In genomic region chr19:24468616-24469015, GRCm38 (mm10) we compare ENCODE assay signal across 29 mouse cellular contexts. TPM values are rescaled to one million over a fixed set of nuclear protein-coding genes. Genes with fewer than 3 reads are reported as not detected.
DNase-seq lines count a peak whose midpoint lies in the region; ATAC-seq lines count a peak whose summit lies in the region.
"Had no signal": no experiment of that assay in that cellular context is flagged by ENCODE, and none has a peak within 500 bp of the region (broad histone marks: within the 10 kb centered on the region; RNA-seq: fewer than 3 reads in every experiment).

No protein-coding gene starts in this region.

- 60% methylated on average over 3 of the region's 3 CpGs for WGBS in heart, embryonic 11.5 days (ENCODE audit: insufficient replicate concordance)
- WGBS in heart, embryonic 16.5 days, result 41% methylated on average over 3 of the region's 3 CpGs
- 64% methylated on average over 3 of the region's 3 CpGs for WGBS in kidney, embryonic 16.5 days

- ATAC-seq in heart, embryonic 11.5 days (replicated peaks; ENCODE audit: insufficient number of reproducible peaks, low FRiP score, low TSS enrichment), result no peak
- no peak for ATAC-seq in heart, embryonic 16.5 days (replicated peaks; ENCODE audit: extremely low read depth, insufficient read depth, low FRiP score)
- no peak for ATAC-seq in kidney, embryonic 16.5 days (ENCODE audit: low FRiP score, low TSS enrichment)
- ATAC-seq: forebrain, postnatal 0 days; hindbrain, postnatal 0 days; liver, embryonic 12.5 days; liver, postnatal 0 days; midbrain, embryonic 13.5 days; Patski had no signal

- DNase-seq in heart, postnatal 14 days, result no peak
- no peak for DNase-seq in heart, postnatal 10 days
- no peak for DNase-seq in kidney, postnatal 4 days
- DNase-seq in retina, embryonic 14.5 days (ENCODE audit: low spot score), result peak; percentile 38
- DNase-seq: adrenal gland, postnatal 10 days; cerebellum, adult 8-10 months; cerebellum, postnatal 25 days; forebrain, postnatal 0 days; gastrocnemius, postnatal 10 days; kidney, postnatal 14 days; layer of hippocampus, postnatal 36 days; left cerebral cortex, postnatal 4 days; liver, postnatal 0 days; lung, postnatal 10 days; right cerebral cortex, postnatal 14 days; thymus, postnatal 4 days had no signal

- H3K27me3 ChIP-seq in heart, embryonic 11.5 days (ENCODE audit: control insufficient read depth, insufficient read depth, low read length), result no peaks in the 10 kb centered on the region
- H3K27me3 ChIP-seq in heart, embryonic 16.5 days (ENCODE audit: control insufficient read depth, insufficient read depth, low read length), result no peaks in the 10 kb centered on the region
- no peaks in the 10 kb centered on the region for H3K27me3 ChIP-seq in kidney, embryonic 16.5 days (ENCODE audit: insufficient read depth, low read length)
- H3K27me3 ChIP-seq: embryonic facial prominence, embryonic 15.5 days; forebrain, embryonic 12.5 days; intestine, embryonic 15.5 days; liver, embryonic 12.5 days; midbrain, embryonic 13.5 days; neural tube, embryonic 13.5 days had no signal

- no peak overlapping the region for H3K9ac ChIP-seq in heart, embryonic 11.5 days (ENCODE audit: low read depth, low read length)
- no peak overlapping the region for H3K9ac ChIP-seq in heart, embryonic 16.5 days (ENCODE audit: low read length)
- H3K9ac ChIP-seq in kidney, embryonic 16.5 days (replicated peaks; ENCODE audit: low read length), result no peak overlapping the region
- H3K9ac ChIP-seq: embryonic facial prominence, embryonic 15.5 days; forebrain, embryonic 12.5 days; forebrain, postnatal 0 days; intestine, embryonic 15.5 days; liver, embryonic 12.5 days; liver, postnatal 0 days; midbrain, embryonic 13.5 days; neural tube, embryonic 13.5 days had no signal

- H3K4me1 ChIP-seq in heart, embryonic 11.5 days (ENCODE audit: control insufficient read depth, insufficient read depth, low read length), result peaks cover 12% of the 10 kb centered on the region; the same call in 1 of the 2 replicates
- peaks cover 18% of the 10 kb centered on the region for H3K4me1 ChIP-seq in heart, embryonic 16.5 days (ENCODE audit: control insufficient read depth, insufficient read depth, low read length)
- H3K4me1 ChIP-seq in kidney, embryonic 16.5 days (ENCODE audit: insufficient read depth, low read length), result peaks cover 15% of the 10 kb centered on the region; the same call in 1 of the 2 replicates
- H3K4me1 ChIP-seq: embryonic facial prominence, embryonic 10.5 days; embryonic facial prominence, embryonic 15.5 days; forebrain, embryonic 12.5 days; intestine, embryonic 15.5 days; midbrain, embryonic 13.5 days; neural tube, embryonic 13.5 days had no signal

- H3K4me2 ChIP-seq in heart, embryonic 11.5 days, result peak overlapping the region; percentile 23; the same call in 1 of the 2 replicates
- peak overlapping the region; percentile 41; the same call in 1 of the 2 replicates for H3K4me2 ChIP-seq in heart, embryonic 16.5 days (ENCODE audit: low read depth, low read length)
- H3K4me2 ChIP-seq in kidney, embryonic 16.5 days (replicated peaks; ENCODE audit: low read depth, low read length), result no peak overlapping the region
- H3K4me2 ChIP-seq: embryonic facial prominence, embryonic 15.5 days; forebrain, embryonic 12.5 days; intestine, embryonic 15.5 days; liver, embryonic 12.5 days; midbrain, embryonic 13.5 days; neural tube, embryonic 13.5 days had no signal

- H3K27ac ChIP-seq in heart, embryonic 11.5 days (ENCODE audit: low read depth, low read length), result peak overlapping the region; percentile 65; the same call in 1 of the 2 replicates
- H3K27ac ChIP-seq in heart, embryonic 16.5 days (ENCODE audit: low read length), result peak overlapping the region; percentile 69; the same call in 1 of the 2 replicates
- H3K27ac ChIP-seq in kidney, embryonic 16.5 days (ENCODE audit: low read length), result 0 out of 2 replicates have a peak overlapping the region, but pooled peaks have one; percentile 57
- H3K27ac ChIP-seq: embryonic facial prominence, embryonic 10.5 days; embryonic facial prominence, embryonic 15.5 days; forebrain, embryonic 12.5 days; hindbrain, postnatal 0 days; intestine, embryonic 15.5 days; liver, embryonic 12.5 days; macrophage; midbrain, embryonic 13.5 days; neural tube, embryonic 13.5 days had no signal

- H3K9me3 ChIP-seq in heart, embryonic 11.5 days (replicated peaks; ENCODE audit: control insufficient read depth, low read length), result no peaks in the 10 kb centered on the region
- peaks cover 3% of the 10 kb centered on the region; the same call in 1 of the 2 replicates for H3K9me3 ChIP-seq in heart, embryonic 16.5 days (replicated peaks; ENCODE audit: control insufficient read depth, low read length)
- H3K9me3 ChIP-seq in kidney, embryonic 16.5 days (ENCODE audit: low read length), result no peaks in the 10 kb centered on the region
- H3K9me3 ChIP-seq: embryonic facial prominence, embryonic 10.5 days; embryonic facial prominence, embryonic 15.5 days; forebrain, embryonic 12.5 days; intestine, embryonic 15.5 days; liver, embryonic 12.5 days; midbrain, embryonic 13.5 days; neural tube, embryonic 13.5 days had no signal

- H3K4me3 ChIP-seq in heart, embryonic 11.5 days (ENCODE audit: low read depth, low read length), result no peak overlapping the region
- H3K4me3 ChIP-seq in heart, embryonic 16.5 days (ENCODE audit: low read length), result no peak overlapping the region
- no peak overlapping the region for H3K4me3 ChIP-seq in kidney, embryonic 16.5 days (ENCODE audit: low read length)
- H3K4me3 ChIP-seq: embryonic facial prominence, embryonic 10.5 days; embryonic facial prominence, embryonic 15.5 days; forebrain, embryonic 12.5 days; intestine, embryonic 15.5 days; liver, embryonic 12.5 days; midbrain, embryonic 13.5 days; neural tube, embryonic 13.5 days had no signal

- no peaks in the 10 kb centered on the region; the same call in 1 of the 2 replicates for H3K36me3 ChIP-seq in heart, embryonic 11.5 days (ENCODE audit: control insufficient read depth, insufficient read depth, low read length)
- 0 out of 2 replicates have a peak, but pooled peaks cover 5% of the 10 kb centered on the region for H3K36me3 ChIP-seq in heart, embryonic 16.5 days (ENCODE audit: control insufficient read depth, insufficient read depth)
- H3K36me3 ChIP-seq in kidney, embryonic 16.5 days (ENCODE audit: insufficient read depth, low read length), result no peaks in the 10 kb centered on the region
- H3K36me3 ChIP-seq: embryonic facial prominence, embryonic 15.5 days; forebrain, embryonic 12.5 days; intestine, embryonic 15.5 days; neural tube, embryonic 13.5 days had no signal

- intact Hi-C loops in heart, postnatal 14 days (cut with DNase I), result no loop called here
- intact Hi-C loops in heart, postnatal 10 days (cut with DNase I), result no loop called here

RNA-seq across cellular contexts. Expression of gene Fam122a, which starts 8.5 kb away (rescaled TPM):
- 42.6 and 43.5 TPM in 2 replicates for polyA plus RNA-seq in heart, embryonic 11.5 days (2014; fragmentation: Nextera tagmentation; extraction: Ambion mirVana)
- 10 to 100 TPM; 22.7 to 25.1 TPM for total RNA-seq in heart, postnatal 14 days (2021)
- 40.2 and 43.4 TPM in 2 replicates for polyA plus RNA-seq in heart, embryonic 16.5 days (2015; fragmentation: Nextera tagmentation; extraction: Ambion mirVana)
- 10 to 100 TPM; 27.3 to 28.3 TPM for total RNA-seq in heart, postnatal 10 days (2021)
- polyA plus RNA-seq in kidney, embryonic 16.5 days (2015; fragmentation: Nextera tagmentation; extraction: Ambion mirVana), result 39.7 and 53.3 TPM in 2 replicates
